Mouse (Mus musculus) 3T3-L1 (cell line): Measurements from ENCODE around the gene Ficd.
A peak's percentile ranks its signal among the peaks of the same experiment; 100 is the strongest.
"Not testable (repeated sequence)": the region's sequence is repeated elsewhere in the genome, so short reads cannot be mapped to it uniquely, and the experiment has no call there.

ENCODE experiments used
- DNase-seq: peaks from one replicate; pipeline ENCODE4 v3.0.0-alpha.2; 2015; ENCODE audit warnings: low read depth, low spot score

Ficd gene

GRCm38 (mm10) chr5:113773664-113774063 lies 38.1 kb downstream of the Ficd start:
- DNase-seq: peak; percentile 93

- DNase-seq: no peak
Observed at GRCm38 (mm10) chr5:113775585-113775984, 40.0 kb downstream of the Ficd start.

- no peak for DNase-seq
Observed at GRCm38 (mm10) chr5:113776128-113776895, 40.7 kb downstream of the Ficd start.

- no peak for DNase-seq
Observed at GRCm38 (mm10) chr5:113776896-113777226, 41.3 kb downstream of the Ficd start.

GRCm38 (mm10) chr5:113777728-113778127 lies 42.1 kb downstream of the Ficd start:
- not testable (repeated sequence) for DNase-seq

GRCm38 (mm10) chr5:113779569-113779968 lies 44.0 kb downstream of the Ficd start:
- DNase-seq: no peak

GRCm38 (mm10) chr5:113780082-113780752 lies 44.6 kb downstream of the Ficd start:
- DNase-seq: no peak

GRCm38 (mm10) chr5:113780763-113781162 lies 45.2 kb downstream of the Ficd start:
- no peak for DNase-seq

GRCm38 (mm10) chr5:113781254-113781653 lies 45.7 kb downstream of the Ficd start:
- peak; percentile 34 for DNase-seq

- DNase-seq: no peak
Observed at GRCm38 (mm10) chr5:113781875-113782274, 46.3 kb downstream of the Ficd start.

- DNase-seq: peak; percentile 88
Observed at GRCm38 (mm10) chr5:113782624-113783023, 47.0 kb downstream of the Ficd start.

GRCm38 (mm10) chr5:113783581-113784001 lies 48.0 kb downstream of the Ficd start:
- peak; percentile 93 for DNase-seq

- peak; percentile 87 for DNase-seq
Observed at GRCm38 (mm10) chr5:113784104-113784503, 48.5 kb downstream of the Ficd start.

GRCm38 (mm10) chr5:113786985-113787384 lies 51.4 kb downstream of the Ficd start:
- DNase-seq: no peak

- DNase-seq: no peak
Observed at GRCm38 (mm10) chr5:113788645-113789044, 53.0 kb downstream of the Ficd start.

- no peak for DNase-seq
Observed at GRCm38 (mm10) chr5:113789075-113789788, 53.6 kb downstream of the Ficd start.
